Mouse (Mus musculus) CH12.LX (cell line): Measurements from ENCODE around the gene Ran. TPM values are rescaled to one million over a fixed set of nuclear protein-coding genes. Genes with fewer than 3 reads are reported as not detected.
A peak's percentile ranks its signal among the peaks of the same experiment; 100 is the strongest.

ENCODE experiments used
- DNase-seq: peaks from one replicate; pipeline ENCODE4 v3.0.0-alpha.2; 2013; ENCODE audit errors: extremely low read depth
- H3K27ac ChIP-seq: 2 replicates; pipeline ENCODE4 v1.5.1; 2012; ENCODE audit warnings: low read depth, mild to moderate bottlenecking, control low read depth, moderate library complexity; ENCODE audit not compliant: insufficient read depth
- H3K27me3 ChIP-seq: replicated peaks from 2 replicates; pipeline ENCODE3; 2012; ENCODE audit warnings: inconsistent platforms
- H3K36me3 ChIP-seq, 2 experiments: replicated peaks in 1 of 2; 2 replicates each; pipeline versions ENCODE3 to v1.6.1; 2012; ENCODE audit warnings: inconsistent platforms in 1 of 2, low read length in 1 of 2, mild to moderate bottlenecking in 1 of 2, mixed read lengths in 1 of 2, moderate library complexity in 1 of 2; ENCODE audit not compliant: control insufficient read depth in 1 of 2, insufficient read depth in 1 of 2
- H3K4me1 ChIP-seq, 2 experiments: 2 replicates each; pipeline ENCODE4 v1.6.1; 2012; ENCODE audit warnings: inconsistent platforms in 1 of 2, moderate library complexity in 1 of 2; ENCODE audit not compliant: insufficient read depth in 2 of 2, control insufficient read depth in 1 of 2
- H3K4me2 ChIP-seq: 2 replicates; pipeline ENCODE4 v1.6.1; 2012; ENCODE audit warnings: low read depth, mild to moderate bottlenecking, control low read depth; ENCODE audit not compliant: poor library complexity, insufficient read depth, severe bottlenecking
- H3K4me3 ChIP-seq, 3 experiments: fragments of 150-350 bp in 1 of 3; sonication (generic) in 1 of 3; replicated peaks in 1 of 3; 2 replicates each; pipeline versions ENCODE3 to v1.5.1; 2011 to 2012; ENCODE audit warnings: low read depth in 2 of 3, low read length in 2 of 3, mild to moderate bottlenecking in 2 of 3, moderate library complexity in 2 of 3, control low read depth in 1 of 3, improper control_type of control experiment in 1 of 3, inconsistent platforms in 1 of 3, mixed read lengths in 1 of 3; ENCODE audit not compliant: poor library complexity in 1 of 3
- H3K79me2 ChIP-seq: replicated peaks from 2 replicates; pipeline ENCODE4 v1.6.1; 2012; ENCODE audit warnings: mild to moderate bottlenecking, moderate library complexity; ENCODE audit not compliant: control insufficient read depth, poor library complexity, insufficient read depth, severe bottlenecking; ENCODE audit errors: extremely low read depth
- H3K9ac ChIP-seq: 2 replicates; pipeline ENCODE4 v1.6.1; 2012; ENCODE audit warnings: low read depth, mild to moderate bottlenecking, control low read depth, moderate library complexity; ENCODE audit not compliant: insufficient read depth
- H3K9me3 ChIP-seq: replicated peaks from 2 replicates; pipeline ENCODE3; 2012; ENCODE audit warnings: low read length, inconsistent platforms, mixed read lengths
- BHLHE40 ChIP-seq: IDR thresholded peaks from 2 replicates; pipeline ENCODE4 v1.6.1; 2011; ENCODE audit warnings: mild to moderate bottlenecking, low read depth, low read length, improper control_type of control experiment
- CHD1 ChIP-seq: IDR thresholded peaks from 2 replicates; pipeline ENCODE4 v1.6.1; 2012; ENCODE audit warnings: low read depth, low read length, improper control_type of control experiment, inconsistent platforms
- CHD2 ChIP-seq: IDR thresholded peaks from 2 replicates; pipeline ENCODE4 v1.6.1; 2011; ENCODE audit warnings: low read length, improper control_type of control experiment
- CTCF ChIP-seq, 2 experiments: IDR thresholded peaks in 1 of 2; conservative IDR thresholded peaks in 1 of 2; 2 replicates each; pipeline ENCODE4 v1.5.1; 2011 to 2012; ENCODE audit warnings: low read depth in 2 of 2, low read length in 2 of 2, improper control_type of control experiment in 1 of 2, inconsistent platforms in 1 of 2, mild to moderate bottlenecking in 1 of 2, moderate library complexity in 1 of 2
- E2F4 ChIP-seq: IDR thresholded peaks from 2 replicates; pipeline ENCODE4 v1.6.1; 2011; ENCODE audit warnings: low read depth, low read length, improper control_type of control experiment; ENCODE audit not compliant: insufficient replicate concordance
- EP300 ChIP-seq: IDR thresholded peaks from 2 replicates; pipeline ENCODE4 v1.6.1; 2011; ENCODE audit warnings: low read length, improper control_type of control experiment
- ETS1 ChIP-seq: conservative IDR thresholded peaks from 2 replicates; pipeline ENCODE4 v1.6.1; 2012; ENCODE audit warnings: low read depth, mild to moderate bottlenecking, inconsistent platforms, low read length, improper control_type of control experiment, moderate library complexity
- IRF4 ChIP-seq: IDR thresholded peaks from 2 replicates; pipeline ENCODE4 v1.6.1; 2014; ENCODE audit warnings: low read depth, mild to moderate bottlenecking, inconsistent platforms, low read length, improper control_type of control experiment
- JUN ChIP-seq: IDR thresholded peaks from 2 replicates; pipeline ENCODE4 v1.6.1; 2011; ENCODE audit warnings: low read depth, mild to moderate bottlenecking, low read length, improper control_type of control experiment, moderate library complexity; ENCODE audit not compliant: insufficient read depth
- JUND ChIP-seq: conservative IDR thresholded peaks from 2 replicates; pipeline ENCODE4 v1.6.1; 2011; ENCODE audit warnings: low read depth, low read length, improper control_type of control experiment
- MAFK ChIP-seq: IDR thresholded peaks from 2 replicates; pipeline ENCODE4 v1.6.1; 2011; ENCODE audit warnings: low read length, improper control_type of control experiment; ENCODE audit not compliant: insufficient replicate concordance
- MEF2A ChIP-seq: IDR thresholded peaks from 2 replicates; pipeline ENCODE4 v1.6.1; 2014; ENCODE audit warnings: low read depth, mild to moderate bottlenecking, inconsistent platforms, low read length, improper control_type of control experiment, borderline replicate concordance
- MYC ChIP-seq: IDR thresholded peaks from 2 replicates; pipeline ENCODE4 v1.6.1; 2011; ENCODE audit warnings: low read depth, mild to moderate bottlenecking, improper control_type of control experiment, low read length
- NRF1 ChIP-seq: IDR thresholded peaks from 2 replicates; pipeline ENCODE4 v1.6.1; 2014; ENCODE audit warnings: low read depth, mild to moderate bottlenecking, inconsistent platforms, low read length, improper control_type of control experiment, moderate library complexity
- POLR2A ChIP-seq: IDR thresholded peaks from 2 replicates; pipeline ENCODE4 v1.6.1; 2011; ENCODE audit warnings: low read depth, mild to moderate bottlenecking, improper control_type of control experiment, low read length
- POLR2AphosphoS2 ChIP-seq: IDR thresholded peaks from 2 replicates; pipeline ENCODE4 v1.6.1; 2011; ENCODE audit warnings: low read depth, low read length, improper control_type of control experiment
- RAD21 ChIP-seq: IDR thresholded peaks from 2 replicates; pipeline ENCODE4 v1.6.1; 2011; ENCODE audit warnings: low read depth, mild to moderate bottlenecking, low read length, improper control_type of control experiment, moderate library complexity
- SIN3A ChIP-seq: IDR thresholded peaks from 2 replicates; pipeline ENCODE4 v1.6.1; 2012; ENCODE audit warnings: low read length, improper control_type of control experiment, inconsistent platforms
- TBP ChIP-seq: conservative IDR thresholded peaks from 2 replicates; pipeline ENCODE4 v1.6.1; 2011; ENCODE audit warnings: low read depth, low read length, improper control_type of control experiment
- UBTF ChIP-seq: IDR thresholded peaks from 2 replicates; pipeline ENCODE4 v1.6.1; 2012; ENCODE audit warnings: low read depth, mild to moderate bottlenecking, inconsistent platforms, low read length, improper control_type of control experiment, moderate library complexity
- ZC3H11A ChIP-seq: IDR thresholded peaks from 2 replicates; pipeline ENCODE4 v1.6.1; 2012; ENCODE audit warnings: low read depth, mild to moderate bottlenecking, inconsistent platforms, low read length, improper control_type of control experiment
- ZNF384 ChIP-seq: IDR thresholded peaks from 2 replicates; pipeline ENCODE4 v1.6.1; 2012; ENCODE audit warnings: low read depth, low read length, improper control_type of control experiment, inconsistent platforms
- dilution Hi-C: fragments of 300-500 bp; cut with MboI; formaldehyde crosslinking; loops from 2 replicates; pipeline ENCODE4 v1.14.3; 2020; ENCODE audit warnings: low sequenced_read_pairs; ENCODE audit not compliant: extremely low pct_unique_long_range_greater_than_20kb, extremely low pct_ligation_motif_present
- in situ Hi-C: fragments of 300-500 bp; cut with MboI; formaldehyde crosslinking; loops from 3 replicates; pipeline ENCODE4 v1.14.3; 2019; ENCODE audit warnings: low sequenced_read_pairs, low pct_ligation_motif_present, low pct_unique_long_range_greater_than_20kb, mixed read lengths
- polyA plus RNA-seq: library from polyadenylated mRNA; unstranded; fragments of >175 nt; gene quantifications from 2 replicates; pipeline ENCODE4 v1.2.1, GENCODE M21; 2012; ENCODE audit warnings: low read depth; ENCODE audit not compliant: insufficient read length
- total RNA-seq, 2 experiments: library from RNA; depleted of rRNA; stranded (reverse); fragments of 300-350 nt in 1 of 2; fragments of >200 nt in 1 of 2; gene quantifications; 2 replicates each; pipeline ENCODE4 v1.2.3; 2012 to 2014

Ran gene
- total and polyA plus RNA-seq, 3 experiments = 847 to 1,512 (median 1,083) TPM

DNA sequence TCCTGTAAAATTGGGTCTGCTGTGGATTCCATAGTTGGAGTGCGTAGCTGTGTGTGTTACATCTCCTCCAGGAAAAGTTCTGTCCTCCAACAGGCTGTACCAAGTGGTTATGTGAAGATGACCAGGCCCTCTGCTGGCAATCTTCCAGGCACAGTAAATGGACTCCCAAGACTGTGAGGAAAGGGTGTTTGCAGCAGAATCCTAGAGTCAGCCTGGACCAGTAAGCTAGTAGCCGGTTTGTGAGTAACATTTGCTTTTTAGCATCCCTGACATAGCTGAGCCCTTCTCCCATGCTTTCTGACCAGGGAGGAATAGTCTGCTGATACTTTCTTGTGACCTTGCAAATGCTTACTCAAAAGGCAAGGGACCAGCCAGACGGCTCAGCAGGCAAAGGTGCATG lies 6.3 kb downstream of the Ran start:
- in situ Hi-C loops = no loop called here
- dilution Hi-C loops = no loop called here
- no peak overlapping the region for H3K27ac ChIP-seq
- peaks cover 2 to 3% of the 10 kb centered on the region in 2 experiments; a peak in 3 of 4 replicates for H3K4me1 ChIP-seq
- H3K4me3 ChIP-seq = no peak overlapping the region
- no peaks in the 10 kb centered on the region for H3K9me3 ChIP-seq
- no peak for DNase-seq
- TF ChIP-seq RAD21 = no peak
- no peak for TF ChIP-seq TBP
- 0 out of 2 replicates have a peak, but pooled peaks have one; percentile 19 for TF ChIP-seq POLR2A
- TF ChIP-seq POLR2AphosphoS2 = peak; percentile 17; the same call in 1 of the 2 replicates
- no peak for TF ChIP-seq MAFK
- H3K4me2 ChIP-seq = no peak overlapping the region
- peaks cover 13% of the 10 kb centered on the region for H3K79me2 ChIP-seq
- no peak overlapping the region for H3K9ac ChIP-seq
- H3K27me3 ChIP-seq = no peaks in the 10 kb centered on the region
- H3K36me3 ChIP-seq = peaks cover 24 to 37% of the 10 kb centered on the region in 2 experiments

DNA sequence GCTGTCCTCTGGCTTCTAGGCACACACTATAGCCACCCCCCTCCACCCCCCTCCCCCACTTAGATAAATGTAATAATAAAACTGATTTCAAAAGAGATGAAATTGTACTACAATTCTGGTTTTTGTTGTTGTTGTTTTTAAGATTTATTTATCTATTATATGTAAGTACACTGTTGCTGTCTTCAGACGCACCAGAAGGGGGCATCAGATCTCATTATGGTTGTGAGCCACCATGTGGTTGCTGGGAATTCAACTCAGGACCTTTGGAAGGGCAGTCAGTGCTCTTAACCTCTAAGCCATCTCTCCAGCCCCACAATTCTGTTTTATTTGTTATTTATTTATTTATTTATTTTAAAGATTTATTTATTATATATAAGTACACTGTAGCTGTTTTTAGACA lies 6.8 kb downstream of the Ran start:
- H3K9ac ChIP-seq = no peak overlapping the region
- H3K4me2 ChIP-seq = no peak overlapping the region
- in situ Hi-C loops = no loop called here
- no peaks in the 10 kb centered on the region for H3K27me3 ChIP-seq
- peaks cover 9% of the 10 kb centered on the region for H3K79me2 ChIP-seq
- dilution Hi-C loops = no loop called here
- TF ChIP-seq CTCF (conservative IDR thresholded peaks at IDR 0.05 in 1 of 2, IDR thresholded peaks at IDR 0.05 in 1 of 2; ENCODE audit: low read depth in 2 of 2, low read length in 2 of 2) (peak in 1 of 2 experiments; percentile 54; a peak in 2 of 4 replicates), ZC3H11A (no peak), NRF1 (no peak), ZNF384 (no peak), CHD1 (no peak), UBTF (no peak), E2F4 (no peak), MYC (0 out of 2 replicates have a peak, but pooled peaks have one; percentile 41), EP300 (no peak)
- TF ChIP-seq, all 38 proteins: peak for 2
- Histone ChIP-seq H3K4me1 (peaks cover 2 to 3% of the 10 kb centered on the region in 2 experiments; a peak in 3 of 4 replicates), H3K9me3 (no peaks in the 10 kb centered on the region), H3K36me3 (peaks cover 24 to 33% of the 10 kb centered on the region in 2 experiments), H3K27ac (no peak overlapping the region), H3K4me3 (no peak overlapping the region)
- no peak for DNase-seq

DNA sequence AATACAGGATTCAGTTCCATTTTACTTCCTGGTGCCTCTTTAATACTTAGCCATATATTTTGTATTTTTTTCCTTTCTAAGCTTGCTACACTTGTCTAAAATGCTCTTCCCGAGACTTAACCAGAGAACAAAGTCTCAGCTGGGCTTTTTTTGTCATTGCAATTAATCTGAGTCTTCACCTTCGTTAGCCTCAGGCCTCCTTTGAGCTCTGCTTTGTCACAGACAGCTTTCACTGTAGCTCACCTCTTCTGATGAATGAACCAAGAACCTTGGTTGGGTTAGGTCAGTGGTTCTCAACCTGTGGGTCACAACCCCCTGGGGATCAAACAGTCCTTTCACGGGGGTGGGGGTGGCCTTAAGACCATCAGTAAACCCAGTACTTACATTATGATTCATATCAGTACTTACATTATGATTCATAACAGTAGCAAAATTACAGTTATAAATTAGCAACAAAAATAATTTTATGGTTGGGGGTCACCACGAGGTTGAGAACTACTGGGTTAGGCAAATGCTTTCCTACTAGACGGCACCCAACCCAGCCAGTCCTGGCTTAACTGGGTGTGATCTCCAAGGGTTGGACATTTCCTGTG lies 9.4 kb downstream of the Ran start:
- Histone ChIP-seq H3K9ac (no peak overlapping the region), H3K79me2 (no peaks in the 10 kb centered on the region), H3K9me3 (peaks cover 2% of the 10 kb centered on the region), H3K4me3 (no peak overlapping the region), H3K27ac (no peak overlapping the region), H3K4me2 (no peak overlapping the region), H3K36me3 (peaks cover 15 to 25% of the 10 kb centered on the region in 2 experiments), H3K27me3 (no peaks in the 10 kb centered on the region), H3K4me1 (no peaks in the 10 kb centered on the region)
- no peak for DNase-seq
- TF ChIP-seq CHD2 (no peak), SIN3A (no peak), POLR2A (no peak), CHD1 (no peak), ZC3H11A (no peak), JUND (peak; percentile 80; the same call in 1 of the 2 replicates), EP300 (peak; percentile 66; the same call in 1 of the 2 replicates), IRF4 (peak; percentile 69), JUN (peak; percentile 32; the same call in 1 of the 2 replicates), BHLHE40 (0 out of 2 replicates have a peak, but pooled peaks have one; percentile 26), ETS1 (peak; percentile 33; the same call in 1 of the 2 replicates), MEF2A (no peak), NRF1 (no peak), MYC (no peak)
- dilution Hi-C loops (no loop called here), in situ Hi-C loops (no loop called here)
